9 mouse cellular contexts compared by ENCODE assay signal in genomic region chr17:29457795-29458560, GRCm38 (mm10). TPM values are rescaled to one million over a fixed set of nuclear protein-coding genes. Genes with fewer than 3 reads are reported as not detected.
A peak's percentile ranks its signal among the peaks of the same experiment; 100 is the strongest.
DNase-seq lines count a peak whose midpoint lies in the region; ATAC-seq and TF ChIP-seq lines count a peak whose summit lies in the region.
"Had no signal": no experiment of that assay in that cellular context is flagged by ENCODE, and none has a peak within 500 bp of the region (broad histone marks: within the 10 kb centered on the region; RNA-seq: fewer than 3 reads in every experiment).

No protein-coding gene starts in this region.

- H3K4me2 ChIP-seq in forebrain, embryonic 11.5 days (ENCODE audit: low read depth, low read length, severe bottlenecking): no peak overlapping the region
- no peak overlapping the region for H3K4me2 ChIP-seq in forebrain, embryonic 16.5 days (ENCODE audit: low read length)
- peak overlapping the region; percentile 7; the same call in 1 of the 2 replicates for H3K4me2 ChIP-seq in limb, embryonic 13.5 days (replicated peaks)

- peaks cover 29% of the 10 kb centered on the region for H3K4me1 ChIP-seq in forebrain, embryonic 11.5 days (replicated peaks; ENCODE audit: control insufficient read depth, insufficient read depth, low read length)
- peaks cover 20% of the 10 kb centered on the region for H3K4me1 ChIP-seq in forebrain, embryonic 16.5 days (replicated peaks; ENCODE audit: control insufficient read depth, insufficient read depth, low read length)
- H3K4me1 ChIP-seq in limb, embryonic 13.5 days: peaks cover 41% of the 10 kb centered on the region

- no peak overlapping the region for H3K4me3 ChIP-seq in forebrain, embryonic 11.5 days (ENCODE audit: low read depth, low read length)
- H3K4me3 ChIP-seq in forebrain, embryonic 16.5 days (replicated peaks; ENCODE audit: low read length): no peak overlapping the region
- H3K4me3 ChIP-seq in limb, embryonic 13.5 days: no peak overlapping the region
- no peak overlapping the region for H3K4me3 ChIP-seq in left cerebral cortex, adult 2 months
- H3K4me3 ChIP-seq: layer of hippocampus, adult 2 months had no signal

- H3K27ac ChIP-seq in forebrain, embryonic 11.5 days (ENCODE audit: low read depth, low read length): no peak overlapping the region
- H3K27ac ChIP-seq in forebrain, embryonic 16.5 days (ENCODE audit: low read length): no peak overlapping the region
- peak overlapping the region; percentile 69 for H3K27ac ChIP-seq in limb, embryonic 13.5 days
- no peak overlapping the region for H3K27ac ChIP-seq in left cerebral cortex, adult 2 months
- H3K27ac ChIP-seq: layer of hippocampus, adult 2 months had no signal

- 13% methylated on average over 11 of the region's 11 CpGs for WGBS in forebrain, embryonic 11.5 days
- WGBS in forebrain, embryonic 16.5 days: 22% methylated on average over 11 of the region's 11 CpGs
- WGBS in limb, embryonic 13.5 days: 21% methylated on average over 11 of the region's 11 CpGs

- intact Hi-C loops in left cerebral cortex, adult 2 months (cut with DNase I): no loop called here

- peak; percentile 62 for DNase-seq in forebrain, embryonic 11.5 days (ENCODE audit: low spot score)
- peak; percentile 67 for DNase-seq in adrenal gland, postnatal 25 days
- DNase-seq in heart, adult 18-20 months: peak; percentile 77 to 90
- no peak for DNase-seq in left cerebral cortex, adult 2 months (ENCODE audit: extremely low spot score in 1 of 2, low spot score in 2 of 2)
- no peak for DNase-seq in cerebellum, adult 11 months

- no peaks in the 10 kb centered on the region for H3K36me3 ChIP-seq in forebrain, embryonic 11.5 days (ENCODE audit: control insufficient read depth, insufficient read depth, low read length)
- H3K36me3 ChIP-seq in forebrain, embryonic 16.5 days (ENCODE audit: control insufficient read depth, insufficient read depth): no peaks in the 10 kb centered on the region
- H3K36me3 ChIP-seq in limb, embryonic 13.5 days: no peaks in the 10 kb centered on the region

- no peak for ATAC-seq in forebrain, embryonic 11.5 days (replicated peaks; ENCODE audit: low FRiP score)
- no peak for ATAC-seq in forebrain, embryonic 16.5 days
- 0 out of 2 replicates have a peak, but pooled peaks have one; percentile 25 for ATAC-seq in limb, embryonic 13.5 days (ENCODE audit: low FRiP score, low read depth)
- ATAC-seq in megakaryocyte, adult 5-6 weeks (ENCODE audit: poor library complexity, severe bottlenecking): no peak

- H3K9me3 ChIP-seq in forebrain, embryonic 11.5 days (ENCODE audit: control insufficient read depth, low read length): no peaks in the 10 kb centered on the region
- no peaks in the 10 kb centered on the region for H3K9me3 ChIP-seq in forebrain, embryonic 16.5 days (ENCODE audit: control insufficient read depth, low read length)
- no peaks in the 10 kb centered on the region for H3K9me3 ChIP-seq in limb, embryonic 13.5 days

- H3K27me3 ChIP-seq in forebrain, embryonic 11.5 days (ENCODE audit: control insufficient read depth, insufficient read depth, low read length): no peaks in the 10 kb centered on the region
- no peaks in the 10 kb centered on the region for H3K27me3 ChIP-seq in forebrain, embryonic 16.5 days (replicated peaks; ENCODE audit: control insufficient read depth, insufficient read depth, low read length)
- H3K27me3 ChIP-seq in limb, embryonic 13.5 days: no peaks in the 10 kb centered on the region

- TF ChIP-seq CTCF in left cerebral cortex, adult 2 months (IDR thresholded peaks at IDR 0.05): no peak

- peak overlapping the region; percentile 23 for H3K9ac ChIP-seq in forebrain, embryonic 11.5 days (ENCODE audit: low read length)
- no peak overlapping the region for H3K9ac ChIP-seq in forebrain, embryonic 16.5 days (replicated peaks; ENCODE audit: low read depth, low read length)
- H3K9ac ChIP-seq in limb, embryonic 13.5 days: peak overlapping the region; percentile 50; the same call in 1 of the 2 replicates

RNA-seq across cellular contexts. Expression of gene Pim1, which starts 32.6 kb away (rescaled TPM):
- polyA plus RNA-seq in forebrain, embryonic 11.5 days (2014; fragmentation: Nextera tagmentation; extraction: Ambion mirVana): 21.1 and 22.5 TPM in 2 replicates
- 11.4 and 11.8 TPM in 2 replicates for polyA plus RNA-seq in forebrain, embryonic 16.5 days (2015; fragmentation: Nextera tagmentation; extraction: Ambion mirVana)
- 88.8 and 160 TPM in 2 replicates for total RNA-seq in adrenal gland, postnatal 25 days (2021)
- total RNA-seq in heart, adult 18-20 months (2021): 10 to 100 TPM; 12.7 to 21.2 TPM
- 18.9 and 22.3 TPM in 2 replicates for polyA plus RNA-seq in limb, embryonic 13.5 days (2015; fragmentation: Nextera tagmentation; extraction: Ambion mirVana)
- total RNA-seq in left cerebral cortex, adult 2 months (2021): 10 to 100 TPM in 1 of 2 experiments, 1 to 10 TPM in 1; 9.2 to 13.6 TPM
- total RNA-seq in megakaryocyte, adult 5-6 weeks (2015): 65.2 and 66.9 TPM in 2 replicates
- 155 and 168 TPM in 2 replicates for total RNA-seq in megakaryocyte, adult 5-6 weeks (2017)

Comparison
In these comparisons a context has a peak if more than half of its experiments do, and no peak if none do; other contexts are left out.
1. DNase-seq: peak in forebrain, embryonic 11.5 days (single experiment), adrenal gland, postnatal 25 days (single experiment) and heart, adult 18-20 months (2 of 2); none in left cerebral cortex, adult 2 months (0 of 2) and cerebellum, adult 11 months (single experiment).